Mouse (Mus musculus) left cerebral cortex, postnatal 14 days (tissue): ENCODE data around the gene Gja4. TPM values are rescaled to one million over a fixed set of nuclear protein-coding genes. Genes with fewer than 3 reads are reported as not detected.

ENCODE experiments used
- DNase-seq, 2 experiments: peaks; one replicate each; pipeline ENCODE4 v3.0.0; 2021 to 2022; ENCODE audit warnings: low spot score in 2 of 2, mixed read lengths in 1 of 2
- intact Hi-C: fragments of 180-260 bp; cut with DNase I; formaldehyde crosslinking; loops from one replicate; pipeline ENCODE4 v1.15.1; 2025
- total RNA-seq, 2 experiments: library from RNA; stranded (reverse); gene quantifications; 2 replicates each; pipeline ENCODE4 v1.2.3; 2021

The Gja4 gene
- total RNA-seq, 2 experiments from 2014 or later = 7.8 TPM

DNA sequence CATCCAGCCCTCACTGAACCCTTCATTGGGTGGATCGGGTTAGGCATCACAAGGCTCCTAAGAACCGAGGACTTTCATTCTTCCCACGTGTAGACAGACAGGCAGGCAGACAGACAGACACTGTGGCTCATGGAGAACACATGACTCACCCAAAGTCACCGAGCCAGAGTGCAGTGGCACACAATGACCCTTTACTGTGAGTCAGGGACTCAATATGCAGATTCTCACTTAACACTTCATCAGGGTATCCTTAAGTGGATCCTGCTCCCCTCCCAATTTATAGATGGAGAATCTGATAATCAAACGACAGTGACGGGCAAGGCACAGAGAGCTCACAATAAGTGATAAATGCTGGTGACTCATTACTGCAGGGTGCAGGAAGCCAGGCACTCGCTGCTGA is 13.4 kb upstream of the Gja4 start:
- intact Hi-C loops = loop anchor here (10.0 kb wide), 1 partner anchor 162 kb away; the partner anchor contains the start of gene Dlgap3
- DNase-seq = no peak

DNA sequence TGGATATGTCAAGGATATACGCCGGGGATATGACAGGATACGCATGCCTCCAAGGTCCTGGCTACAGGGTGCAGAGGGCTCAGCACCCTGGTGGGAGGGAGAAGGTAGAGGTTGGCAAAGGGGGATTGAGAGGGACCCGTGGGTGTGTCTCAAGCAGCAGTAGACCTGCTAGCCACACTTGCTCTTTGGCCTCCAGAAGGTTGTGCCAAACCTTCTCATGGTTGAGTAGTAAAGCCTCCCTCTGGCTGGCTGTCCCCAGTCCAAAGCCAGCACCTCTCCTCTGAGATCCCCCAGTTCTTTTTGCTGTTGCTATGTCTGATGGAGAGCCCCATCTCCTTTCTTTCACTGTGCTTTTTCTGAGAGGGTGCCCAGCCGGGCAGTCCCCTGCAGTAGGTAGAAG is 11.4 kb upstream of the Gja4 start:
- no peak for DNase-seq
- intact Hi-C loops = loop anchor here (10.0 kb wide), 1 partner anchor 160 kb away; the partner anchor contains the start of gene Dlgap3

DNA sequence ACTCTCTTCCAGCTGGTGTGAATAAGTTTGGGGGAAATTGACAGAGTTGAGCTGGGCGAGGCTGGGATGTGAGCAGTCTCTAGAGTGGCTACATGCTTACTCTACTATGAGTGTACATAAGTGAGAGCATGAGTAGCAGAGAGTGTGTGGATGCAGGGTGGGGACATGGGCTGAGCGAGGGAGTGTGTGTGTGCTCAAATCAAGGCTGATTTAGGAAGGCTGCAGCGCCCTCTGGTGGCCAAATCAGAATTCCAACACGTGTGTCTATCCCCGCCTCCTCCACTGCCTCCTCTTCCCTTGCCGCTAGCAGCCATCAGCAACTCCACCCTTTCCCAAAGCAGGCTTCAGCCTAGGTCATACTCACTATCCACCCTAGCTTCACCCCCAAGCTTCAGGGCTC is 10.9 kb upstream of the Gja4 start:
- DNase-seq = peak; percentile 86 to 88
- intact Hi-C loops = loop anchor here (10.0 kb wide), 1 partner anchor 160 kb away; the partner anchor contains the start of gene Dlgap3

DNA sequence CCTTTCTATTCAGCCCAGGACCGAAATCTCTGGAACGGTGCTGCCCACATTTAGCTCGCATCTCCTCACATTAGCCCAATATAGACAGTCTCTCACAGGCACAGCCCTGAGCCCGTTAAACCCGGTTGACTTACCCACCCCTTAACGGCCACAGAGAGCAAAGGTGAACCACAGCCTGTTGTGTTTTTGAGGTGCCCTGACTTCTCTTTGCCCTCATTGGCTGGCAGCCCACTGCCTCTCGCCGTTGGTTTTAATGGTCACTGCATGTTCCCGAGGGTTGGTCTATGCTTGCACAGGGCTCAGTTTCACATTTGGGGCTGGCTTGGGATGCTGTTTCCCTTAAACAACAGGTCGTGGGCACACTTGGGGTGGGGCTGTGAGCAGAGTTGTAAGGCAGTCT is 10.5 kb upstream of the Gja4 start:
- intact Hi-C loops = loop anchor here (10.0 kb wide), 1 partner anchor 159 kb away; the partner anchor contains the start of gene Dlgap3
- DNase-seq = no peak

DNA sequence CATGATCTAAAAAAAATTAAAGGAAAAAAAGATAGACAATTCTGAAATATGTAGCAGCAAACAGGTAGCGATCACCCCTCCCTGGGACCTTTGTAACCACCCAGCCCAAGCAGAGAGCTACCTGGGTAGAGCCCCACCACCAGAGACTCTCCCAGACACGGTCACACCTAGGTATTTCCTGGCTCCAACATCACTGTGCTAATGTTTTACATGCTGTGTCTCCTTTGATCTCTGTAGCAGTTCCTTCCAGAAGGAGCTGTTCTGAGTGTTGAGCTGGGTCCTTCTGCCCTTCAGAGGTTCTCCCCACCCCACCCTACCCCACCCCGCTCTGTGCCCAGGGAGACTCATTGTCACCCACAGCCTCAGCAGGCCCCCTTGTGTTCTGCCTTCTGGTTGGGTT is 9.8 kb upstream of the Gja4 start:
- DNase-seq = no peak
- intact Hi-C loops = loop anchor here (10.0 kb wide), 1 partner anchor 159 kb away; the partner anchor contains the start of gene Dlgap3

DNA sequence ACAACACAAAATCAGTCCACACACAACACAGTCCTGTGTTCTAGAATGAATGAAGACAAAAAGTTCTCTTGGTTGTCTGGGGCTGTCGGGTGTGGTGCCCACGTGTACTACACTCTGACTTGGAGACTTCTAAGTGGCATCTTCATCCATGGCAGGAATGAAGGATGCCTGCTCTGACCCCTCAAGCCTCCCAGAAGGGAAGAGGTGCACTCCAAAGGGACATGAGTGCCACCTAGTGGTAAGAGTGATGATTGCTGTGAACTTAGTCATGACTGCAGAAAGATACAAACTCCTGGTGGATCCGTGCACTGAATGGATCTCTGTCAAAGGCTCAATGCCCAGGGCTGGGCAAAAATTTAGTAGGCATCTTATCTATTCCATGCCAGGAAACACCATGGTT is 5.8 kb upstream of the Gja4 start:
- intact Hi-C loops = loop anchor here (2.0 to 10.0 kb wide), 3 partner anchors 69 to 765 kb away; partner anchors contain the start of genes Clspn and Dlgap3
- DNase-seq = peak; percentile 71 to 79

DNA sequence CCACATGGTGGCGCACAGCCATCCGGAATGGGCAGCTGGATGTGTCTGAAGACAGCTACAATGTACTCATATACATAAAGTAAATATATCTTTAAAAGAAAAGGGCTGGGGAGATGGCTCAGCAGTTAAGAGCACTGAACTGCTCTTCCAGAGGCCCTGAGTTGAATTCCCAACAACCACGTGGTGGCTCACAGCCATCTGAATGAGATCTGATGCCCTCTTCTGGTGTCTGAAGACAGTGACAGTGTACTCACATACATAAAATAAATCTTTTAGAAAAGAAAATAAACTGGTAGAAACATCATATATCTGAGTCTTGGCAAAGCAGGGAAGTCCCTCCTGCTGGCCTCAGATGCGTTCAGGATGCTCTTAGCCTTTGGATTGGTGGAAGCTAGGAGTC is 3.3 kb upstream of the Gja4 start:
- peak; percentile 32 to 53 for DNase-seq
- intact Hi-C loops = loop anchor here (10.0 kb wide), 1 partner anchor 762 kb away; the partner anchor contains the start of gene Clspn

DNA sequence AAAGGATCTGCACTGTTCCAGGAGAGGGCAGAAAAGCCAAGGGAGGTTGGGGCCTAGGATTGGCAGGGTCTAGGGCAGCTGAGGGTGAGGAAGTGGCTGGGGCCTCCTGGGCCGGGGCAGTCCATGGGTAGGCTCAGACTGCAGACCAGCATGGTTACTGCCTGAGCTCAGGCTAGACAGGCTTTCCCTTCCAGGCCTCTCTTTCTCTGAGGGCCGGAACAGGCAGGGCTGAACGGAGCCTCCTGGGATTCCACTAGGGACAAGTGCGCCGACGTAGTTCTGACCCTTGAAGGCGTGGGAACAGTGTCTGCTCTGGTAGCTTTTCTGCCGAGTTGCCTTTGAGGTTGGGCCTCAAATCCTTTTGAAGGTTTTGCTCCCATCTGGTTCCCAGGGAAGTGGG is 1.9 kb upstream of the Gja4 start:
- intact Hi-C loops = loop anchor here (10.0 kb wide), 1 partner anchor 761 kb away; the partner anchor contains the start of gene Clspn
- no peak for DNase-seq

DNA sequence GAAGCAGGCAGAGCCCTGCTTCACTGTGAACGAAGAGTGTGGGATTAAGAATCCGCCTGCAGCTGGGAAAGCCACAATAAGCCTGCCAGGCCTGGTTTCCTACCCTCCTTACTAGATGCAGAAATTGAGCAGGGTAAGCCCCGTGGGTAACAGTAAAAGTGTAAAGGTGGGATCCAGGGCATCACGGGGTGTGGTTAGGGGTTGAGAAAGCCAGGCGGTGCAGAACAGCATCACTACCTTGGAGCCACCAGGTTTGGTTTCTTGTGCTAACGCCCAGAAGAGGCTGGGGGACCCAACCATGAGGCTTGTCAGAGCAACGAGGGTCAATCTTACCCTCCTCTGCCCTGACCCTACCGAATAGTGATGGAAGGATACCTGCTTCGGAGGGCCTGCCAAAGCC is 746 bp upstream of the Gja4 start:
- no peak for DNase-seq
- intact Hi-C loops = loop anchor here (10.0 kb wide), 1 partner anchor 760 kb away; the partner anchor contains the start of gene Clspn

DNA sequence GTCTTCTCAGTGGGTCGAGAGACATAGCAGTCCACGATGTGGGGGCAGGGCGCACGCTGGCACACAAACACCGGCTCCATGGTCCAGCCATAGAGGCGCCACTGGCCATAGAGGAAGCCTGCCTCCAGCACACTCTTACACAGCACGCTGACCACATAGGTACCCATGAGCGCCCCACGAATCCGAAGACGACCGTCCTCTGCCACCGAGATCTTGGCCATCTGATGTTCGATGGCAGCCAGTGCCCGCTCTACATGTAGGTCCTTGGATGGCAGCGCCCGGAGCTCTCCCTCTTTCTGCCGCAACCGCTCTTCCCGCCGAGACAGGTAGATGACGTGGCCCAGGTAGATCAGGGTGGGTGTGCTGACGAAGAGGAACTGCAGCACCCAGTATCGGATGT is 1.5 kb downstream of the Gja4 start:
- intact Hi-C loops = loop anchor here (10.0 kb wide), 1 partner anchor 758 kb away; the partner anchor contains the start of gene Clspn

DNA sequence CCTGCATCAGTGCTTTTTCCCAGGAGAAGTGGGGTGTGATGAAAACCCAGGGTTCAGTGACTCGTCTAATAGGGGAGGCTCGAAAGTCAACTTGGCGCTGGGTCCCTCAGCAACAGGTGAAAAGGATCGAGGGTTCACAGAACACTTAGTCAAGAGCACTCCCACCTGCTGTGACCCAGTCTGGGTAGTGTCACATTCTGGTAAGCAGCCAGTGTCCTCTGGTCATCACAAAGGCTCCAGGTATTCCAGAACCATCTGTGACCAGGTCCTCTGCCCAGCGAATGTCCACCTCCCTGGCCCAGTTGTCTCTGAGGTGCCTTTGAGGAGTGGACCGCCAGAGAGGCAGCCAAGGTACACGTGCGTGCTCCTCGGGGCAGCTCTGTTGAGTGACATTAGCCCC is 2.3 kb downstream of the Gja4 start:
- no peak for DNase-seq
- intact Hi-C loops = loop anchor here (10.0 kb wide), 1 partner anchor 757 kb away; the partner anchor contains the start of gene Clspn

More for the DNA sequence above, 1.5 kb downstream of the Gja4 start:
- no peak for DNase-seq

DNA sequence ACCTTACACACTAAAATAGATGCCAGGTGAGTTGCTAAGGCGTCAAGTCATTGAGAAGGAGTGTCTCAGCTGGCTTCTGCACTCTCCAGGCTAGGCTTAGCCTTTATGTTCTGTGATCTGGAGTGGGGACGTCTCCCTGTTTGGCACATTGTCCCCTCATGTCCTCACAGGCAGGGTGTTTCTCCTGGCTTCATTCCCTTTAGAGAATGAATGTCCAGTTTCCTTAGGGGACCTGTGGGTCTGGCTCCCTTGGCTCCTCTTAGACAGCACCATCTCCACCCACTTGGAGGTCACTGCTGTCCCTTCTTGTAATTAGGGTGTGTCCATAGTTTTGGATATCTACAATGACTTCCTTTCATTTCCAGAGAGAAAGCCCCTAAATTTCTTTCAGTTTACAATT is 6.9 kb downstream of the Gja4 start:
- intact Hi-C loops = no loop called here
- DNase-seq = no peak

DNA sequence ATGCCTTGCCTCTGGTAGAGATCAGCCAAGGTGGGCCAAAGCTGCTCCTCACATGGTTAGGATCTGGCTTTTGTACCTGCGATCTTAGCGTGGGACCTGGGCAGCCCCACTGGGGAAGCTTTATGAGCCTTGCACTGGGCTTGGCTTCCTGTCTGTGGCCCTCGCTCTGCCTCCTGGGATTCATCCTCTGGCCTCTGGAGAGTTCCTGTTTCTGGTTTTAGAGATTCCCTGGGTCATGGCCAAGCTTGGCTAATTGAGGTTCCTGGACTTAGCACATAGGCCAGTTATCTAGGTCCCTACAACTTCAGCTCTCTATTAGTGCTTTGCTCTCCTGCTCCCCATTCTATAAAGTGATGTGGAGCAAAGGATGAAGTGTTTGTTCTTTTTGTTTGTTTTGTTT is 10.0 kb downstream of the Gja4 start:
- intact Hi-C loops = no loop called here
- DNase-seq = no peak

DNA sequence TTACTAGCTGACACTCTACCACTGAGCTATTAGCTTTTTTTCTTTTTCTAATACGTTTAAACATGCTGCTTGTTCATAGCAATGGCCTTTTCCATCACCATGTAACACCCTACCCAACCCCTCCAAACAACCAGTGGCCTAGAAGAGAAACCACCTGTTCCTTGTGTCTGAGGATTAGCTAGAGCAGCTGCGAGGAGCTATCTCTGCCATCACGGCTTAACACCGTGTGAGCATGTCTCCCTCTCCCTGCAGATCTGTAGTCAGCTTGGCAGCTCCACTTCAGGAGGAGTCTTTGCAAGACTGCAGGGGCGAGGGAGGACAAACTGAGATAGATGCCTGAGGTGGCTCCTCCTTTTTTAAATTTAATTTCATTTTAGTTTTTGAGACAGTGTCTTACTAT is 13.3 kb downstream of the Gja4 start:
- no peak for DNase-seq
- intact Hi-C loops = no loop called here

DNA sequence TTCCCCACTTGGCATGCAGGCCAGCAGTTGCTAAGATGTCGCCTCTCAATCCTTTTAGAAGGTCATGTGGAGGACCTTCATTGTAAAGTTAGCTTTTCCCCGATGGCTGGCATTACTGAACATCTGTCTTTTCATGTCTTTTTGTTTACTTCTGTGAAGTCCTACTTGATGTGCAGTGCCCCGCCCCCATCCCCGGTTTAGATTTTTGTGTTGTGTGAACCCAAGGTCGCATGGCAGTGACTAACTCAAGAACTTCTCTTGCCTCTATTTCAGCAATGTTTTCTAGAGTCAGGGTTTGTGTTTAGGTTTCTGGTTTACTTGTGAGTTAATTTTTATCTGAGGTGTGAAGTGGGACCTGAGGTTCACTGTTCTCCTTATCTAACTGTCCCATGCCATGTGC is 21.2 kb downstream of the Gja4 start:
- DNase-seq = no peak
- intact Hi-C loops = no loop called here

DNA sequence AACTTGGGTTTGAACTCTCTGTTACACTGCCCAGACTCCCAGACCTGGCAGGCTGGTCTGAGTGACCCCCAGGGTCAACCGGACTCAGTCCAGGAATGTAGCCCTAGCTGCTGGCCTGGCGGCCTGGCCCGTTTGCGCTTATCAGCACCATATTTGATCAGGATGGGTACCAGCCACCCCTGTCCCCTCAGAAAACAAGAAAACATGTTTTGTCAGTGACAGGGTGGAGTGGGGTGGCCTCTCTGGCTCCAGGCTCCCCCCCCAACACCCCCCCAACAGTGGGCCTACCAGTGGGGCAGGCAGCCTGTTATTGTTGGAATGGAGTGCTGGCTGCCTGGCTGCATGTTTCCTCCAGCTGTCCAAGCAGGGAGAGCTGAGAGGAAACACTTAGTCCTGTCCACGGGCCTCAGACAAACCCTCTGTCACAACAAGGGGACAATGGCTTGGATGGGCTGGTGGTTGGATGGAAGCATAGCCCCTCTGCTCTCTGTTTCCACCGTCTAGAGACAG is 24.7 kb downstream of the Gja4 start:
- DNase-seq = no peak
- intact Hi-C loops = no loop called here

DNA sequence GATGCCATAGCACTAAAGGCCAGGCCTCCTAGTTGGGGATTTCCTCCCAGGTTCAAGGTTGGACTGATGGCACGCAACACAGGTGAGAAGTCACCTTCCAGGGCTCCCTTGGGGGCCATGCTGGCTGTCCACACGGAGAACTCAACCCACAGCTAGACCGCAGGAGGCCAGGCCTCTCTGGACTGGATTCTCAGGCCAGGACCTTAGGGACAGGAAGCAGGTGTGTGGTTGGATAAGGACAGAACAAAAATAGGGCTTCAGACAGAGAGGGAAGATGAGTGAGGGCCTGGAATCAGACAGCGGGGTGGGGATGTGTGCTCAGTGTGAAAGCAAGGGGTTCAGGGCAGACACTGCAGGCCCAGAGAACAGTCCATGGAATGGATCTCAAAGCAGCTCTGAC is 26.9 kb downstream of the Gja4 start:
- DNase-seq = no peak
- intact Hi-C loops = no loop called here

DNA sequence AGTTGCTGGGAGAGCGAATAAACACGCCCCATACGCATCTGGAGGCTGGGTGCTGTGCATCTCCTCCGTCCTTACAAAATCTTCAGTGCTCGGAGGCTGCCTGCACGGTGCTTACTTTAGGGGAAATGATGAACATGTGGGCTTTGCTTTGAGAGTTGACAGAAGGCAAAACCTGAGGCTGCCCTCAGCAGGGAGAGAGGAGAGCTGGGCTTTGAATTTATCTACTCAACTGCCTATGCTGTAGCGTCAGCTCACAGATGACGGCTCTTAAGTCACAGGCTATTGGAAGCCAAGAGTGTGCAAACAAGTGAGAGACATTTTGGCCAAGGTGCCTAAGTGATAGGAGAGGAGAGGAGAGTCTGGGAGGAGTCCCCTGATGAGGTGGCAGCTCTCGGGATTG is 34.6 kb downstream of the Gja4 start:
- intact Hi-C loops = no loop called here
- no peak for DNase-seq

DNA sequence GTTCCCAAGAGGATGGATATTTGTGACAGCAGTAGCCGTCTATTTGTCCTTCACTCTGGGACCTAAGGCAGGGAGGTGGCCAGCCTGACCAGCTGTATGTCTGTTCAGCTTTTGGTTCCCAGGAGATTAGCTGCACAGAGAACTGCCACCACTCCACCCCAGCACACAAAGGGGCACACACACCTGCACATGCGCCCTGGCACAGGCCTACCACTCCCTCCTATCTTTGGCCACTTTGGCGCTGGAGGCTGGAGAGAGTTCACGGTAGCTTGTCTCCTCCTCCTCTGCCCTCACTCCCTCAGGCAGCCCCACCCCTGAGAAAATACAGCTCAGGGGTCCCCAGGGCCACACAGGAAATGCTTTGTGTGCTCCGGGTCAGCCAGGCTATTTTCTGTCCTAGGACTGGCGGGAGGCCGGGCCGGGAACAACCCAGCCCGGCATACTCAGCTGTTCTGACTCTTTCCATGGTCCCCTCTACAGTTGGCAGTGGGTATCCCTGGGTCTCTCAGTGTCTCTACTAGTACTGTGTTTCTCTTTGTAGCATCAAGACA is 35.3 kb downstream of the Gja4 start:
- DNase-seq = no peak
- intact Hi-C loops = no loop called here

DNA sequence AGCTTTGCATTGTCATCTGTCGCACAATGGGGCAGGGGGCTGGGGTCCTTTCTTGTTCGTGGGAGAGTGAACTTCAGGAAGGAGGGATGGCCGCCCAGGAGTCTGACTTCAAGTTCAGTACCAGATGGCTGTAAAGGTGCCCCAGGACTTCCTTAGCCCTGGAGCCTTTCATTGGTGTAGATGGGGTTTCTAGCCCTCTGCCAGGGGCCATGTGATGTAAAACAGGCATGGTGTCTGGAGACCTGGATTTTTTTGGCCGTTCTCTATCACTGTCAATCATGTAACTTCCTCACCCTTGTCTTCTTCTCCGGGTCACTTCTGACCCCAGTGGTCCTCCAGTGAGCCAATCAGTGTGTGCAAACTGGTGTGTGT is 49.7 kb downstream of the Gja4 start:
- DNase-seq = no peak
- intact Hi-C loops = no loop called here
